Mouse (Mus musculus): ENCODE data around the gene Shoc2.
"Not testable (repeated sequence)": the region's sequence is repeated elsewhere in the genome, so short reads cannot be mapped to it uniquely, and the experiment has no call there.

Shoc2 gene

GRCm38 (mm10) chr19:53933050-53933449, 11.1 kb upstream of the Shoc2 start:
- no peak for DNase-seq (ENCODE audit: low read depth)

GRCm38 (mm10) chr19:53934046-53934445, 10.1 kb upstream of the Shoc2 start:
- no peak for DNase-seq (ENCODE audit: low read depth)

DNA sequence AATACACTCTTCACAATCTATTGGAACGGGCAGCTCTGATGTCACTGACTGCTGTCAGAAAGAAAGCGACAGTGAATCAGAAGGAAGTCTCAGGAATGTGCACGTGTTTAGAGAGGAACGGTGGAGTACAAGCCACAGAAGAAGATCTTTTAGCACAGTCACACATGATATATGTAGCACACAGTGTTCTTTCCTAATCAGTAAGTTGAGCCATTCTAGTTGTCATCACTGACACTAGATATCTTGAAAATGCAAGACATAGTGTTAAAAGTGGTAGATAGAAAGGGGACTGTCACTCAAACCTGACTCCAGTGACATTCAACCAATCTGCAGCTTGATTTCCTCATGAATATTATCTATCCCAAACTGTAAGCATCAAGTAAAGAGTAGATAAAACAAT, 4.6 kb upstream of the Shoc2 start:
- DNase-seq (ENCODE audit: low read depth), result no peak

DNA sequence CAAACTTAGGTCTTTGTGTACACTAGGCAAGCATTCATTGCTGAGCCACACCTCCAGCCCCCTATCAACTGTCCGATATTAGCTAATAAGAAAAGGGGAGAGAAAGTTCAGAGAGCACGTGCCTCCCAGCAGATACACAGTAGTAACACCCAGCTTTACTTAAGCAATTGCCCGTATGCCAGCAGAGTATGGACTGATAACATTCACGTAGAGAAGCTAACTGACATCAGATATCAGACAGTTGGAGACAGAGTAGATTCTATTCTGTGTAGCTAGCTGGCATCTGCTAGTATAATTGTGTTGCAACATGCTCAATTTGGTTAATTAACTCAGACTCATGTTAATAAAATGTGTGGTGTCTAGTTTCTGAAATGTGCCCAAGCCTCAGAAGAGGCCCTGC, 3.0 kb upstream of the Shoc2 start:
- no peak for DNase-seq (ENCODE audit: low read depth)

DNA sequence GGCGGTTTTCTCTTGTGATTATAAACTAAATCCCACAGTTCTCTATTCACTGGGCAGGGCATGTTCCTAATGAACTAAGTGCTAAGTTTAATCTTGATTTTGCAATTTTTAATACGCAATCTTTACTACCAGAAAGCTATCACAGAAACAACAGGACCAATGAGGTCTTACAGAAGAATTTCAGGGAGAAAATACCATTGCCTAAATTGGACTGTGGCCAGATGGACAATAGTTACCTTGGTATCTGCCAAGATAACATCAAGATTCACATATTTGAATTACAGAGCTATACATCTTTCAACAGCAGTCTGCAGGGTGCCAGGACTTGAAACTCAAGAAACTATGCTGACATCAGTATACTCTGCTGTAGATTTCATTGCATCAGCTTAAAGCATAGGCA, 1.8 kb upstream of the Shoc2 start:
- DNase-seq (ENCODE audit: low read depth), result no peak

- no peak for DNase-seq (ENCODE audit: low read depth)
Measured at GRCm38 (mm10) chr19:53944786-53945169, 672 bp downstream of the Shoc2 start.

GRCm38 (mm10) chr19:53945171-53946042, 1.3 kb downstream of the Shoc2 start:
- no peak for DNase-seq (ENCODE audit: low read depth)

- no peak for DNase-seq (ENCODE audit: low read depth)
Measured at GRCm38 (mm10) chr19:53957513-53957912, 13.4 kb downstream of the Shoc2 start.

- DNase-seq (ENCODE audit: low read depth), result no peak
Measured at GRCm38 (mm10) chr19:53962511-53962910, 18.4 kb downstream of the Shoc2 start.

DNA sequence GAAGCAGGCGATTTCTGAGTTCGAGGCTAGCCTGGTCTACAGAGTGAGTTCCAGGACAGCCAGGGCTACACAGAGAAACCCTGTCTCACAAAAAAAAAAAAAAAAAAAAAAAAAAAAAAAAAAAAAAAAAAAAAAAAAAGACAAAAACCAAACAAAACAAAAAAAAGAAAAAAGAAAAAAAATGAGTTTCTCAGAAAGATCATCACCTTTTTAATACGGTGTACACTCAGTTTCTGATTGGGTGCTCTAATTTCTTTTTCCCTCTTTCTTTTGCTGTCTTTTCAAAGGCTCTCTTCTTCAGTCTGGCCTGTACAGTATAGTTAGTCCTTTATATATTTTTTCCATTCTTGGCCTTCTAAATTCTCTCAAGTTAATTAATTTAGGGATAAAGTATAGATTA, 20.2 kb downstream of the Shoc2 start:
- not testable (repeated sequence) for DNase-seq (ENCODE audit: low read depth)

DNA sequence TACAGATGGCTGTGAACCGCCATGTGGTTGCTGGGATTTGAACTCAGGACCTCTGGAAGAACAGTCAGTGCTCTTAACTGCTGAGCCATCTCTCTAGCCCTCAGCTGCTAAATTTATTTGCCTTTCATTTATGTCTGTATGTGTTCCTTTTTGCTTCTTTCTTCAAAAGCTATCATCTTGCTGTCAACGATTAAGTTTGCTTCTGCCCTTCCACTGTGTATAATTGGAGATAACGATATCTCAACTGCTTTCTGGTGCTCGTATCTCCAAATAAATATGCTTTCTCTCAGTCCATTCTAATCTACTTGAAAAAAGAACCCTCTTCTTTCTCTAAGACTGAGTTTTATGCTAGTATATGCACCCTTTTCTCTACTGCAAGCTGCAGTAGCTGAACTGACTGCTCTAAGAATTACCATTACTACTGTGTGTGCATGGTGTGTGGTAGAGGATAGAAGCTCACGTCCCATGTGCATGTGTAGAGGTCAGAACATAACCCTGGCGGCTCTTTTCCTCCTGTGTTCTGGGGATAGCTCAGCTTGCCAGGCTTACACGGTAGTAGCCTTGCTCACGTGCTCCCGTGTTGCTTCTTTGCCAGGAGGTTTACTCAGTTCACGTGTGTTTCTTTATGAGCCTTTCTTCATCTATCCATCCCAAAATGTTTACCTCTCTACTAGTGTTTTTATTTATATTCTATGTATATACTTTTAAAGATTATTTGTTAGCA, 21.0 kb downstream of the Shoc2 start:
- DNase-seq (ENCODE audit: low read depth), result no peak

DNA sequence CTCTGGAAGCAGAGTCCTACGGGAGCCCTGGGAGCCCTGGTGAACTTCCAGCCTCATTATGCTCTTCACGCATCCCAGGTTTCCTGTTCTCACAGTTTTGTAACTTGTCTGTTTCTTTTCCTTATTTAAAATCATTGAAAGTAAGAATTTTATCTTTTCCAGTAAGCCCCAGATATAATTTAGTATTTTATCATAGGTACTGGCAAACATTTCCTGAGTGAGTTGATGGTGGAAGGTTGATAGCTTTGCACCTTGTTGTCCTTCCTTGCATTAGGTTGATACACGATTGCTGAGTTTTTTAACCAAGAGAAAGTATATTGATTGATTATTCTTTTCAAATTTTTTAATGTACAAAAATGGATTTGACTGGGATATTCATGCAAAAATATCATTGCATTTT, 25.1 kb downstream of the Shoc2 start:
- no peak for DNase-seq (ENCODE audit: low read depth)

GRCm38 (mm10) chr19:53971938-53972337, 27.8 kb downstream of the Shoc2 start:
- DNase-seq (ENCODE audit: low read depth), result no peak

- no peak for DNase-seq (ENCODE audit: low read depth)
Measured at GRCm38 (mm10) chr19:53973656-53974055, 29.6 kb downstream of the Shoc2 start.

DNA sequence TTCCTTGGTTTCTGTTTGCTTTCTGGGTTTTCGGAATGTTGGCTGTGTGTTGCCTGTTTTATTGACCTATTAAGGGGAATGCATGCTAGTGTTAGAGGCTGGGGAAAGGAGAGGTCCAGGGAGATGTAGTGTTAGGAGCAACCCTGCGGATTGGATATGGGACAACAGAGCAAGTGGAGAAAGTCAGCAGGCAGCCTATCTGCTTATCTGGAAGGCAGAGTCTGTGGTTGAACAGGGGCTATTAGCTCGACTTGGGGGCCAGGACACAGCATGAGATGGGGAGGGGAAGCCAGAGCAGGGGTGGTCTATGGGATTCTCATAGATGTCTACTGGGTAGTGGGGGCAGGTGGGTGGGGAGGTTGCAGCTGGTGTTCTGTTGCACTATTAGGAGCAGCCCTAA, 37.9 kb downstream of the Shoc2 start:
- no peak for DNase-seq (ENCODE audit: low read depth)

DNA sequence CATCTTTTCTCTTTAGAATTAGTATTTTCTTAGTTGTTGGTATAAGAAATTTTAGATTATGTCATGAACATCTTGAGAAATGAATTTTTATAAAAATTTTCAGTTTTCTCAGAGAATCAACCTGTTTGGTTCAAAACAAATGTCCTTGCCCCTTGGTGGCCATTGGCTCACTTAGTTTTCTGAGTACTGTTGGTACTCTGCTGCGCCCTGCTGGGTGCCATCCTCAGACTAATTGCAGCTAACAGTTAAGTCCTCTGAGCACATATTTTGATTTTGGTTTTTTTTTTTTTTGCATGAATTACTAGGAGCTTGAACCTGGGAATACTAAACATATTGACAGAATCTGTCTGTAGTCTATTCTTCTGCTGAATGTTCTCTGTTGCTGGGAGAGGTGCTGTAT, 39.2 kb downstream of the Shoc2 start:
- DNase-seq (ENCODE audit: low read depth), result no peak

DNA sequence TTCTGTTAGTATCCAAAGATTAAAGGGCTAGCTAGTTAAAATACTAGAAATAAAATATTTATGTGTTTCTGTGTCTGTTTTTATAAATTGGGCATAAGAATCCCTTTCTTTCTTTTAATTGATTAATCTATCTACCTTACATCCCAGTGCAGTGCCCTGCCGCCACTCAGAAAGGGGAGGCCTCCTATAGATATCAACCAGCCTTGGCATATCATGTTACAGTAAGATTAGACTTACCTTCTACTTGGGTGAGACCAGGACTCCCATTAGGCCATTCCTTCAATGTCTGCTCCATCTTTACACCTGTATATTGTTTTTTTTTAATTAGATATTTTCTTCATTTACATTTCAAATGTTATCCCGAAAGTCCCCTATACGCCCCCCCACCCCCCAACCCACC, 40.5 kb downstream of the Shoc2 start:
- no peak for DNase-seq (ENCODE audit: low read depth)

GRCm38 (mm10) chr19:53990538-53990937, 46.4 kb downstream of the Shoc2 start:
- no peak for DNase-seq (ENCODE audit: low read depth)

DNA sequence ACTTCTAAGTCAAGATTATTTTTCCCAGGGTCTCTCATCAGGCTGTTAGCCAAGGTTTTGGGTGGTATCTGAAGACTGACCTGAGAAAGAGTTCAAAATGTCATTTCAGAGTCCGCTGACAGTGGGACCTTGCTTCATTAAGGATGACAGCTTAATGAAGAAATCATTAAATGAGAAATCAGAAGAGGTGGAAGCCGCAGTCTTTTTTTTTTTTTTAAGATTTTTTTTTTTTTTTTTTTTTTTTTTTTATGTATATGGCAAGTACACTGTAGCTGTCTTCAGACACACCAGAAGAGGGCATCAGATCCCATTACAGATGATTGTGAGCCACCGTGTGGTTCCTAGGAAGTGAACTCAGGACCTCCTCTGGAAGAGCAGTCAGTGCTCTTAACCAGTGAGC, 49.8 kb downstream of the Shoc2 start:
- no peak for DNase-seq (ENCODE audit: low read depth)

- no peak for DNase-seq (ENCODE audit: low read depth)
Measured at GRCm38 (mm10) chr19:53994276-53994675, 50.2 kb downstream of the Shoc2 start.

- DNase-seq (ENCODE audit: low read depth), result no peak
Measured at GRCm38 (mm10) chr19:54010973-54011372, 66.9 kb downstream of the Shoc2 start.

DNA sequence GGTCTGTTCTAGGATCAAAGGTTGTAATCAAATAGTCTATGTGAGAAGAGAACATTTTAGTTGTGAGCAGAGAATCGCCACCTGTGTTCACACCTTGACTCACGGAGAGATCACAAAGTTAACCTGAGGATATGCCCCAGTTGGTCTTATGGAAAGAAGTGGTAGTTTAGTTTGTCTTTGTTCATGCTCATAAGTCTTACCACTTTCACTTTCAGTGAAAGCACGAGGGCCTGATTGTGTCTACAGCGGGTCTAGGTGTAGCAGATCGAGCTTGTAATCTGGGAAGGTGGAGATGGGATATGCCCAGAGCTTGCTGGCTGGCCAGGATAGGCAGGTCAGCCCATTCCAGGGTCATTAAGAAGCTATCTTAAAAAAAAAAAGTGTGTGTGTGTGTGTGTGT, 70.9 kb downstream of the Shoc2 start:
- no peak for DNase-seq (ENCODE audit: low read depth)

DNA sequence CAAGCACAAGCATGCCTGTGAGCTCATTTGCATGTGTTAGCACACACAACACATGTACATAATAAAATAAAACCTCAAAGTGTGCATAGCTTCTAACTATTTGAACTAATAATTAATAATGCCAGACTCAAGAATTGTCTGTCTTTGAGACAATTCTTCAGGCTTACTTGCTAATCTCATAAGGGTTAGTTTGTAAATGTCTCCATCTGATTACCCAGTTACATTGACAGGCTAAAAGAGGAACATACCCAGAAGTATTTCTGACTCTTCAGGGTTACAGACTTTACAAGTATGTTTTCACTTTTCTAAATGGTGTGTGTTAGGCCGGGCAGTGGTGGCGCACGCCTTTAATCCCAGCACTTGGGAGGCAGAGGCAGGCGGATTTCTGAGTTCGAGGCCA, 71.4 kb downstream of the Shoc2 start:
- no peak for DNase-seq (ENCODE audit: low read depth)

GRCm38 (mm10) chr19:54035100-54035499, 91.0 kb downstream of the Shoc2 start:
- DNase-seq (ENCODE audit: low read depth), result no peak

All from fibroblast of lung, adult 2 months (primary cell).